9 mouse cellular contexts compared by ENCODE assay signal in the genomic region with DNA sequence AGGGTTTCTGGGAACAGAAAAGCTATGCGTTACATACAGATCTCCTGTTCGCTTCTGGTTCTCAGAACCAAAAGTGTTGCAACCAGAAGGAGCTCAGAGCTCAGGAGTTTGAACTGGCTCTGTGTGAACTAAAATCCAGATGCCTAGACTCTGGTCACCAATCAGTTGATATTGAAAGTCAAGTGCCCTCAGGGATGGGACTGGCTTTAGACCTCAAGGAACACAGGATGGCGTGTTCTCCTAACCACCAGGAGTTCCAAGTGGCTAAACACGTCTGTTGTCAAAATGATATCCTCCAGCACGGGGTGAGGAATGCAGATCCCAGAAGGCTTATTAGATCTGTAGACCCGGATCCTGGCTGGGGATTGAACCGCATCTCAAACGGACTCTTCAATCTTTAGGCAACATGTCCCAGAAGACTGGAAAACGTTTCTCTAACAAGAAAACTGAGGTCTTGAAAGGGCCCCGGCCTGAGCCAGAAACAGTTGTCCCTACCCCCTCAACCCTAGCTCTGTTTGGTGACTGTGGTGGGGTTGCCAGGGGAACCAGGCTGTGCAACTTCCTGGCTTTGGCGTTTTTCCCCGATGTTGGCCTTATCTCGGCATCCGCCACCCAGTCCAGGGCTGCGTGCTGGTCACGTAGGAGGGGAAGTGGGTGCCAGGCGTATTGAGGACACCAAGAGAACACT. TPM values are rescaled to one million over a fixed set of nuclear protein-coding genes. Genes with fewer than 3 reads are reported as not detected.
DNase-seq lines count a peak whose midpoint lies in the region; ATAC-seq and TF ChIP-seq lines count a peak whose summit lies in the region.
"Had no signal": no experiment of that assay in that cellular context is flagged by ENCODE, and none has a peak within 500 bp of the region (broad histone marks: within the 10 kb centered on the region; RNA-seq: fewer than 3 reads in every experiment).

No protein-coding gene starts in this region.

- DNase-seq in midbrain, embryonic 10.5 days (ENCODE audit: low spot score): no peak
- no peak for DNase-seq in midbrain, postnatal 0 days (ENCODE audit: low spot score)
- peak; percentile 38 for DNase-seq in embryonic facial prominence, embryonic 10.5 days (ENCODE audit: low spot score)
- DNase-seq in liver, embryonic 14.5 days (ENCODE audit: low read depth in 3 of 3, low spot score in 3 of 3): peak in 1 of 3 experiments; percentile 41
- peak; percentile 53 for DNase-seq in spleen, adult 12 weeks (ENCODE audit: low spot score)
- no peak for DNase-seq in right cerebral cortex, postnatal 25 days
- no peak for DNase-seq in right cerebral cortex, postnatal 10 days (ENCODE audit: low spot score in 2 of 2)

- ATAC-seq in midbrain, postnatal 0 days (ENCODE audit: low FRiP score): no peak
- no peak for ATAC-seq in hindbrain, embryonic 15.5 days (ENCODE audit: low FRiP score, low read depth)
- ATAC-seq in liver, embryonic 14.5 days (ENCODE audit: insufficient read depth): peak; percentile 67

- no peak for TF ChIP-seq EP300 in liver, embryonic 14.5 days (IDR thresholded peaks at IDR 0.05; ENCODE audit: low read depth)

- peaks cover 9% of the 10 kb centered on the region; the same call in 1 of the 2 replicates for H3K9me3 ChIP-seq in midbrain, embryonic 10.5 days (replicated peaks)
- H3K9me3 ChIP-seq in midbrain, postnatal 0 days (ENCODE audit: low read length): no peaks in the 10 kb centered on the region; the same call in 1 of the 2 replicates
- peaks cover 6% of the 10 kb centered on the region; the same call in 1 of the 2 replicates for H3K9me3 ChIP-seq in embryonic facial prominence, embryonic 10.5 days
- H3K9me3 ChIP-seq in hindbrain, embryonic 15.5 days: no peaks in the 10 kb centered on the region
- no peaks in the 10 kb centered on the region for H3K9me3 ChIP-seq in liver, embryonic 14.5 days (ENCODE audit: control insufficient read depth, low read length)

- H3K27ac ChIP-seq in midbrain, embryonic 10.5 days (replicated peaks): peak overlapping the region; percentile 46; the same call in 1 of the 2 replicates
- no peak overlapping the region for H3K27ac ChIP-seq in midbrain, postnatal 0 days (ENCODE audit: low read depth, low read length)
- H3K27ac ChIP-seq in embryonic facial prominence, embryonic 10.5 days (replicated peaks): peak overlapping the region; percentile 78; the same call in 1 of the 2 replicates
- H3K27ac ChIP-seq in hindbrain, embryonic 15.5 days (replicated peaks): 0 out of 2 replicates have a peak overlapping the region, but pooled peaks have one; percentile 9
- H3K27ac ChIP-seq in liver, embryonic 14.5 days: peak overlapping the region; percentile 16
- H3K27ac ChIP-seq: neural tube, embryonic 13.5 days had no signal

- H3K36me3 ChIP-seq in midbrain, embryonic 10.5 days: no peaks in the 10 kb centered on the region
- H3K36me3 ChIP-seq in midbrain, postnatal 0 days (ENCODE audit: insufficient read depth, low read length): no peaks in the 10 kb centered on the region
- no peaks in the 10 kb centered on the region for H3K36me3 ChIP-seq in embryonic facial prominence, embryonic 10.5 days (replicated peaks)
- H3K36me3 ChIP-seq in hindbrain, embryonic 15.5 days: no peaks in the 10 kb centered on the region
- H3K36me3 ChIP-seq in liver, embryonic 14.5 days (replicated peaks; ENCODE audit: control insufficient read depth, insufficient read depth, low read depth): no peaks in the 10 kb centered on the region
- H3K36me3 ChIP-seq: neural tube, embryonic 13.5 days had no signal

- no peak for TF ChIP-seq CTCF in midbrain, postnatal 0 days (IDR thresholded peaks at IDR 0.05)
- TF ChIP-seq CTCF in liver, embryonic 14.5 days (IDR thresholded peaks at IDR 0.05; ENCODE audit: low read depth): no peak

- no peak overlapping the region for H3K4me3 ChIP-seq in midbrain, embryonic 10.5 days
- H3K4me3 ChIP-seq in midbrain, postnatal 0 days (ENCODE audit: low read depth, low read length): no peak overlapping the region
- H3K4me3 ChIP-seq in embryonic facial prominence, embryonic 10.5 days: no peak overlapping the region
- no peak overlapping the region for H3K4me3 ChIP-seq in hindbrain, embryonic 15.5 days
- H3K4me3 ChIP-seq in liver, embryonic 14.5 days (ENCODE audit: insufficient read depth in 1 of 2, low read depth in 2 of 2, low read length in 2 of 2): no peak overlapping the region
- H3K4me3 ChIP-seq: neural tube, embryonic 13.5 days had no signal

- H3K27me3 ChIP-seq in midbrain, embryonic 10.5 days (ENCODE audit: low read depth, poor library complexity, severe bottlenecking): no peaks in the 10 kb centered on the region; the same call in 1 of the 2 replicates
- H3K27me3 ChIP-seq in midbrain, postnatal 0 days (ENCODE audit: insufficient read depth, low read length): no peaks in the 10 kb centered on the region
- H3K27me3 ChIP-seq in embryonic facial prominence, embryonic 10.5 days (replicated peaks; ENCODE audit: low read depth, poor library complexity, severe bottlenecking): 0 out of 2 replicates have a peak, but pooled peaks cover 3% of the 10 kb centered on the region
- H3K27me3 ChIP-seq in hindbrain, embryonic 15.5 days: no peaks in the 10 kb centered on the region
- no peaks in the 10 kb centered on the region for H3K27me3 ChIP-seq in liver, embryonic 14.5 days (ENCODE audit: control insufficient read depth, insufficient read depth, low read length)
- H3K27me3 ChIP-seq: neural tube, embryonic 13.5 days had no signal

- no peak overlapping the region for H3K9ac ChIP-seq in midbrain, postnatal 0 days (replicated peaks; ENCODE audit: low read length, poor library complexity, severe bottlenecking)
- no peak overlapping the region for H3K9ac ChIP-seq in hindbrain, embryonic 15.5 days
- H3K9ac ChIP-seq in liver, embryonic 14.5 days (replicated peaks): no peak overlapping the region; the same call in 1 of the 2 replicates

- no peak overlapping the region for H3K4me2 ChIP-seq in midbrain, postnatal 0 days (ENCODE audit: low read depth, low read length, poor library complexity, severe bottlenecking)
- H3K4me2 ChIP-seq in hindbrain, embryonic 15.5 days: no peak overlapping the region
- H3K4me2 ChIP-seq in liver, embryonic 14.5 days (ENCODE audit: low read depth): peak overlapping the region; percentile 43

- WGBS in midbrain, embryonic 10.5 days: 88% methylated on average over 17 of the region's 17 CpGs
- WGBS in midbrain, postnatal 0 days: 71% methylated on average over 17 of the region's 17 CpGs
- WGBS in embryonic facial prominence, embryonic 10.5 days: 80% methylated on average over 17 of the region's 17 CpGs
- WGBS in hindbrain, embryonic 15.5 days: 74% methylated on average over 17 of the region's 17 CpGs
- WGBS in liver, embryonic 14.5 days (ENCODE audit: insufficient replicate concordance): 7% methylated on average over 17 of the region's 17 CpGs

- peaks cover 20% of the 10 kb centered on the region for H3K4me1 ChIP-seq in midbrain, embryonic 10.5 days
- no peaks in the 10 kb centered on the region for H3K4me1 ChIP-seq in midbrain, postnatal 0 days (ENCODE audit: insufficient read depth, low read length)
- peaks cover 35% of the 10 kb centered on the region for H3K4me1 ChIP-seq in embryonic facial prominence, embryonic 10.5 days
- H3K4me1 ChIP-seq in hindbrain, embryonic 15.5 days (replicated peaks): peaks cover 12% of the 10 kb centered on the region
- H3K4me1 ChIP-seq in liver, embryonic 14.5 days (replicated peaks; ENCODE audit: control insufficient read depth in 2 of 2, insufficient read depth in 2 of 2, low read length in 1 of 2): peaks cover 0 to 35% of the 10 kb centered on the region in 2 experiments; a peak in 2 of 4 replicates

RNA-seq across cellular contexts. Expression of gene Cfap45, which starts 6.9 kb away (rescaled TPM):
- polyA plus RNA-seq in midbrain, embryonic 10.5 days (2016; fragmentation: Nextera tagmentation; extraction: Ambion mirVana): 1.0 and 1.7 TPM in 2 replicates
- total RNA-seq in midbrain, postnatal 0 days (2014; rRNA removed): 3.1 and 6.3 TPM in 2 replicates
- polyA plus RNA-seq in midbrain, postnatal 0 days (2015; fragmentation: Nextera tagmentation; extraction: Ambion mirVana): 3.9 and 5.4 TPM in 2 replicates
- polyA plus RNA-seq in embryonic facial prominence, embryonic 10.5 days (2016; fragmentation: Nextera tagmentation; extraction: Ambion mirVana): 1.3 TPM in 2 replicates
- 2.8 and 4.6 TPM in 2 replicates for polyA plus RNA-seq in hindbrain, embryonic 15.5 days (2015; fragmentation: Nextera tagmentation; extraction: Ambion mirVana)
- polyA plus RNA-seq in liver, embryonic 14.5 days (2012; rRNA removed): 0.15 and 0.28 TPM in 2 replicates
- 0.22 and 0.29 TPM in 2 replicates for polyA plus RNA-seq in liver, embryonic 14.5 days (2014; fragmentation: Nextera tagmentation; extraction: Ambion mirVana)

RNA-seq across cellular contexts. Expression of gene Tagln2, which starts 13.8 kb away (rescaled TPM):
- 70.8 and 79.2 TPM in 2 replicates for polyA plus RNA-seq in midbrain, embryonic 10.5 days (2016; fragmentation: Nextera tagmentation; extraction: Ambion mirVana)
- 36.3 and 41.6 TPM in 2 replicates for total RNA-seq in midbrain, postnatal 0 days (2014; rRNA removed)
- 36.7 and 41.8 TPM in 2 replicates for polyA plus RNA-seq in midbrain, postnatal 0 days (2015; fragmentation: Nextera tagmentation; extraction: Ambion mirVana)
- 75.1 and 82.5 TPM in 2 replicates for polyA plus RNA-seq in embryonic facial prominence, embryonic 10.5 days (2016; fragmentation: Nextera tagmentation; extraction: Ambion mirVana)
- polyA plus RNA-seq in hindbrain, embryonic 15.5 days (2015; fragmentation: Nextera tagmentation; extraction: Ambion mirVana): 77.7 and 83.7 TPM in 2 replicates
- 75.1 and 88.2 TPM in 2 replicates for polyA plus RNA-seq in liver, embryonic 14.5 days (2012; rRNA removed)
- 94.4 and 97.5 TPM in 2 replicates for polyA plus RNA-seq in liver, embryonic 14.5 days (2014; fragmentation: Nextera tagmentation; extraction: Ambion mirVana)

RNA-seq across cellular contexts. Expression of gene Igsf9, which starts 32.1 kb away (rescaled TPM):
- 76.2 and 95.8 TPM in 2 replicates for polyA plus RNA-seq in midbrain, embryonic 10.5 days (2016; fragmentation: Nextera tagmentation; extraction: Ambion mirVana)
- total RNA-seq in midbrain, postnatal 0 days (2014; rRNA removed): 40.6 and 53.9 TPM in 2 replicates
- polyA plus RNA-seq in midbrain, postnatal 0 days (2015; fragmentation: Nextera tagmentation; extraction: Ambion mirVana): 25.0 and 29.0 TPM in 2 replicates
- 92.8 and 95.9 TPM in 2 replicates for polyA plus RNA-seq in embryonic facial prominence, embryonic 10.5 days (2016; fragmentation: Nextera tagmentation; extraction: Ambion mirVana)
- 45.7 and 49.3 TPM in 2 replicates for polyA plus RNA-seq in hindbrain, embryonic 15.5 days (2015; fragmentation: Nextera tagmentation; extraction: Ambion mirVana)
- 2.1 and 2.8 TPM in 2 replicates for polyA plus RNA-seq in liver, embryonic 14.5 days (2012; rRNA removed)
- polyA plus RNA-seq in liver, embryonic 14.5 days (2014; fragmentation: Nextera tagmentation; extraction: Ambion mirVana): 0.60 and 1.0 TPM in 2 replicates

RNA-seq across cellular contexts. Expression of gene Slamf9, which starts 38.5 kb away (rescaled TPM):
- 0.09 and 0.16 TPM in 2 replicates for polyA plus RNA-seq in midbrain, embryonic 10.5 days (2016; fragmentation: Nextera tagmentation; extraction: Ambion mirVana)
- 0.19 and 0.38 TPM in 2 replicates for total RNA-seq in midbrain, postnatal 0 days (2014; rRNA removed)
- 0.20 and 0.29 TPM in 2 replicates for polyA plus RNA-seq in midbrain, postnatal 0 days (2015; fragmentation: Nextera tagmentation; extraction: Ambion mirVana)
- polyA plus RNA-seq in embryonic facial prominence, embryonic 10.5 days (2016; fragmentation: Nextera tagmentation; extraction: Ambion mirVana): not detected in 2 replicates
- polyA plus RNA-seq in hindbrain, embryonic 15.5 days (2015; fragmentation: Nextera tagmentation; extraction: Ambion mirVana): 0.12 and 0.18 TPM in 2 replicates
- 0.92 and 1.5 TPM in 2 replicates for polyA plus RNA-seq in liver, embryonic 14.5 days (2012; rRNA removed)
- polyA plus RNA-seq in liver, embryonic 14.5 days (2014; fragmentation: Nextera tagmentation; extraction: Ambion mirVana): 1.5 and 1.9 TPM in 2 replicates
- polyA plus RNA-seq: neural tube, embryonic 13.5 days had no signal

RNA-seq across cellular contexts. Expression of gene Vsig8, which starts 42.1 kb away (rescaled TPM):
- polyA plus RNA-seq in midbrain, embryonic 10.5 days (2016; fragmentation: Nextera tagmentation; extraction: Ambion mirVana): 0.17 TPM in 1 of 2 replicates, not detected in the other
- 0.11 and 2.3 TPM in 2 replicates for total RNA-seq in midbrain, postnatal 0 days (2014; rRNA removed)
- polyA plus RNA-seq in midbrain, postnatal 0 days (2015; fragmentation: Nextera tagmentation; extraction: Ambion mirVana): 1.3 and 2.5 TPM in 2 replicates
- 0.12 TPM in 1 of 2 replicates, not detected in the other for polyA plus RNA-seq in embryonic facial prominence, embryonic 10.5 days (2016; fragmentation: Nextera tagmentation; extraction: Ambion mirVana)
- 0.71 and 1.1 TPM in 2 replicates for polyA plus RNA-seq in hindbrain, embryonic 15.5 days (2015; fragmentation: Nextera tagmentation; extraction: Ambion mirVana)
- polyA plus RNA-seq in liver, embryonic 14.5 days (2012; rRNA removed): not detected in 2 replicates
- not detected in 2 replicates for polyA plus RNA-seq in liver, embryonic 14.5 days (2014; fragmentation: Nextera tagmentation; extraction: Ambion mirVana)

Comparison
In these comparisons a context has a peak if more than half of its experiments do, and no peak if none do; other contexts are left out.
1. DNase-seq: peak in embryonic facial prominence, embryonic 10.5 days (single experiment) and spleen, adult 12 weeks (single experiment); none in midbrain, embryonic 10.5 days (single experiment), midbrain, postnatal 0 days (single experiment), right cerebral cortex, postnatal 25 days (single experiment) and right cerebral cortex, postnatal 10 days (0 of 2).